Mouse (Mus musculus): ENCODE measurements around the gene Nsun5. TPM values are rescaled to one million over a fixed set of nuclear protein-coding genes. Genes with fewer than 3 reads are reported as not detected.

Nsun5 gene
- 14.5 and 15.3 TPM in 2 replicates for polyA plus RNA-seq (2012; rRNA removed)

GRCm38 (mm10) chr5:135369787-135370654 is at the start of gene Nsun5:
TSS of gene Nsun5 (plus strand) at chr5:135369953.

GRCm38 (mm10) chr5:135349862-135350261 is 19.9 kb upstream of the Nsun5 start, which contains the start of gene Fkbp6:
TSS of gene Fkbp6 (minus strand) at chr5:135350044.

GRCm38 (mm10) chr5:135352995-135353394 is 16.8 kb upstream of the Nsun5 start, which contains the start of gene Trim50:
TSS of gene Trim50 (plus strand) at chr5:135353295.

GRCm38 (mm10) chr5:135394004-135394823 is 24.5 kb downstream of the Nsun5 start, which contains the start of gene Pom121:
TSS of gene Pom121 (minus strand) at chr5:135394546.

Other genes with a start within 250 kb of the Nsun5 start
- gene Tbl2, start 220.3 kb upstream of the Nsun5 start, polyA plus RNA-seq (2012; rRNA removed) = 1.7 and 2.0 TPM in 2 replicates
- gene Bcl7b, start 201.7 kb upstream of the Nsun5 start, polyA plus RNA-seq (2012; rRNA removed) = 18.8 and 20.5 TPM in 2 replicates
- 6.5 and 7.3 TPM in 2 replicates for gene Baz1b, start 182.7 kb upstream of the Nsun5 start, polyA plus RNA-seq (2012; rRNA removed)
- 0.52 and 1.7 TPM in 2 replicates for gene Fzd9, start 118.7 kb upstream of the Nsun5 start, polyA plus RNA-seq (2012; rRNA removed)
- 1.1 and 2.5 TPM in 2 replicates for gene Fkbp6, start 19.9 kb upstream of the Nsun5 start, polyA plus RNA-seq (2012; rRNA removed)
- 26.4 and 43.4 TPM in 2 replicates for gene Trim50, start 16.7 kb upstream of the Nsun5 start, polyA plus RNA-seq (2012; rRNA removed)
- gene Pom121, start 24.6 kb downstream of the Nsun5 start, polyA plus RNA-seq (2012; rRNA removed) = 14.5 and 14.7 TPM in 2 replicates
- 4.8 and 7.5 TPM in 2 replicates for gene Hip1, start 175.2 kb downstream of the Nsun5 start, polyA plus RNA-seq (2012; rRNA removed)
- gene Ccl26, start 193.6 kb downstream of the Nsun5 start, polyA plus RNA-seq (2012; rRNA removed) = not detected in 2 replicates
- 1.3 and 1.6 TPM in 2 replicates for gene Ccl24, start 203.1 kb downstream of the Nsun5 start, polyA plus RNA-seq (2012; rRNA removed)